Mouse (Mus musculus): ENCODE measurements at regions not wholly inside any gene's neighbourhood (a gene's known extent, or its start where the extent isn't known, plus 50 kb on each side); places are given as distances from the start of the nearest gene placed in this dataset.

GRCm38 (mm10) chr12:27653541-27653940, 311.2 kb upstream of the Sox11 start:
- TF ChIP-seq CTCF (IDR thresholded peaks at IDR 0.05; ENCODE audit: insufficient read depth, low read depth, low read length): no peak
- TF ChIP-seq POLR2A (IDR thresholded peaks at IDR 0.05; ENCODE audit: insufficient read depth, low read depth, low read length): no peak
- no peak overlapping the region for H3K27ac ChIP-seq (ENCODE audit: insufficient read depth, low read depth, low read length)
- 93% methylated on average over 4 of the region's 4 CpGs for WGBS
- H3K4me3 ChIP-seq (ENCODE audit: insufficient read depth, low read depth, low read length): no peak overlapping the region
- H3K4me1 ChIP-seq (ENCODE audit: control insufficient read depth, insufficient read depth, low read length): no peaks in the 10 kb centered on the region

- H3K4me1 ChIP-seq (ENCODE audit: control insufficient read depth, insufficient read depth, low read length): no peaks in the 10 kb centered on the region
- no peak for TF ChIP-seq POLR2A (IDR thresholded peaks at IDR 0.05; ENCODE audit: insufficient read depth, low read depth, low read length)
- no peak overlapping the region for H3K4me3 ChIP-seq (ENCODE audit: insufficient read depth, low read depth, low read length)
- no peak overlapping the region for H3K27ac ChIP-seq (ENCODE audit: insufficient read depth, low read depth, low read length)
- 80% methylated on average over 4 of the region's 4 CpGs for WGBS
Observed at GRCm38 (mm10) chr12:27648602-27649001, 306.2 kb upstream of the Sox11 start.

- Histone ChIP-seq H3K27ac (ENCODE audit: insufficient read depth, low read depth, low read length) (no peak overlapping the region), H3K4me3 (ENCODE audit: insufficient read depth, low read depth, low read length) (no peak overlapping the region), H3K4me1 (ENCODE audit: control insufficient read depth, insufficient read depth, low read length) (no peaks in the 10 kb centered on the region)
- WGBS: 49% methylated on average over 11 of the region's 11 CpGs
- TF ChIP-seq CTCF (IDR thresholded peaks at IDR 0.05; ENCODE audit: insufficient read depth, low read depth, low read length) (no peak), POLR2A (IDR thresholded peaks at IDR 0.05; ENCODE audit: insufficient read depth, low read depth, low read length) (no peak)
Observed at GRCm38 (mm10) chr12:27646497-27647307, 304.3 kb upstream of the Sox11 start.

GRCm38 (mm10) chr12:27619616-27620015, 277.2 kb upstream of the Sox11 start:
- H3K4me1 ChIP-seq (ENCODE audit: control insufficient read depth, insufficient read depth, low read length): no peaks in the 10 kb centered on the region
- H3K27ac ChIP-seq (ENCODE audit: insufficient read depth, low read depth, low read length): no peak overlapping the region
- no peak overlapping the region for H3K4me3 ChIP-seq (ENCODE audit: insufficient read depth, low read depth, low read length)
- WGBS: 86% methylated on average over 5 of the region's 5 CpGs
- TF ChIP-seq POLR2A (IDR thresholded peaks at IDR 0.05; ENCODE audit: insufficient read depth, low read depth, low read length) (no peak), CTCF (IDR thresholded peaks at IDR 0.05; ENCODE audit: insufficient read depth, low read depth, low read length) (no peak)

- Histone ChIP-seq H3K4me1 (ENCODE audit: control insufficient read depth, insufficient read depth, low read length) (no peaks in the 10 kb centered on the region), H3K27ac (ENCODE audit: insufficient read depth, low read depth, low read length) (no peak overlapping the region), H3K4me3 (ENCODE audit: insufficient read depth, low read depth, low read length) (no peak overlapping the region)
- no peak for TF ChIP-seq CTCF (IDR thresholded peaks at IDR 0.05; ENCODE audit: insufficient read depth, low read depth, low read length)
- 56% methylated on average over 1 of the region's 1 CpGs for WGBS
Observed at GRCm38 (mm10) chr12:27604061-27604679, 261.8 kb upstream of the Sox11 start.

GRCm38 (mm10) chr12:27599149-27599548, 256.8 kb upstream of the Sox11 start:
- no peaks in the 10 kb centered on the region for H3K4me1 ChIP-seq (ENCODE audit: control insufficient read depth, insufficient read depth, low read length)
- no peak overlapping the region for H3K27ac ChIP-seq (ENCODE audit: insufficient read depth, low read depth, low read length)
- TF ChIP-seq CTCF (IDR thresholded peaks at IDR 0.05; ENCODE audit: insufficient read depth, low read depth, low read length) (peak; percentile 42; the same call in 1 of the 2 replicates), POLR2A (IDR thresholded peaks at IDR 0.05; ENCODE audit: insufficient read depth, low read depth, low read length) (no peak)
- WGBS: 40% methylated on average over 8 of the region's 8 CpGs
- H3K4me3 ChIP-seq (ENCODE audit: insufficient read depth, low read depth, low read length): no peak overlapping the region

- no peaks in the 10 kb centered on the region for H3K4me1 ChIP-seq (ENCODE audit: control insufficient read depth, insufficient read depth, low read length)
- WGBS: 68% methylated on average over 7 of the region's 7 CpGs
- H3K27ac ChIP-seq (ENCODE audit: insufficient read depth, low read depth, low read length): no peak overlapping the region
- H3K4me3 ChIP-seq (ENCODE audit: insufficient read depth, low read depth, low read length): no peak overlapping the region
- TF ChIP-seq CTCF (IDR thresholded peaks at IDR 0.05; ENCODE audit: insufficient read depth, low read depth, low read length): no peak
- no peak for TF ChIP-seq POLR2A (IDR thresholded peaks at IDR 0.05; ENCODE audit: insufficient read depth, low read depth, low read length)
Observed at GRCm38 (mm10) chr12:27597878-27598277, 255.5 kb upstream of the Sox11 start.

GRCm38 (mm10) chr12:27597322-27597721, 254.9 kb upstream of the Sox11 start:
- TF ChIP-seq POLR2A (IDR thresholded peaks at IDR 0.05; ENCODE audit: insufficient read depth, low read depth, low read length) (no peak), CTCF (IDR thresholded peaks at IDR 0.05; ENCODE audit: insufficient read depth, low read depth, low read length) (no peak)
- WGBS: 56% methylated on average over 3 of the region's 3 CpGs
- Histone ChIP-seq H3K4me3 (ENCODE audit: insufficient read depth, low read depth, low read length) (no peak overlapping the region), H3K4me1 (ENCODE audit: control insufficient read depth, insufficient read depth, low read length) (no peaks in the 10 kb centered on the region), H3K27ac (ENCODE audit: insufficient read depth, low read depth, low read length) (no peak overlapping the region)

- no peak for TF ChIP-seq CTCF (IDR thresholded peaks at IDR 0.05; ENCODE audit: insufficient read depth, low read depth, low read length)
- TF ChIP-seq POLR2A (IDR thresholded peaks at IDR 0.05; ENCODE audit: insufficient read depth, low read depth, low read length): no peak
- WGBS: 62% methylated on average over 2 of the region's 2 CpGs
Observed at GRCm38 (mm10) chr12:27595576-27595975, 253.2 kb upstream of the Sox11 start.

More at GRCm38 (mm10) chr12:27595576-27595975, 253.2 kb upstream of the Sox11 start:
- H3K4me1 ChIP-seq (ENCODE audit: control insufficient read depth, insufficient read depth, low read length): no peaks in the 10 kb centered on the region
- H3K27ac ChIP-seq (ENCODE audit: insufficient read depth, low read depth, low read length): no peak overlapping the region
- H3K4me3 ChIP-seq (ENCODE audit: insufficient read depth, low read depth, low read length): no peak overlapping the region

Measured in olfactory bulb, adult 2 months (tissue).